Mouse (Mus musculus): Measurements from ENCODE around the gene Plcd3.

Gene Plcd3

GRCm38 (mm10) chr11:103058499-103059085 lies 42.9 kb downstream of the Plcd3 start:
- no peak for DNase-seq

- no peak for DNase-seq
These were observed 44.8 kb downstream of the Plcd3 start for GRCm38 (mm10) chr11:103056636-103057035.

GRCm38 (mm10) chr11:103054798-103055197 lies 46.7 kb downstream of the Plcd3 start:
- DNase-seq, result peak; percentile 82

GRCm38 (mm10) chr11:103053191-103054076 lies 48.0 kb downstream of the Plcd3 start:
- DNase-seq, result no peak

DNA sequence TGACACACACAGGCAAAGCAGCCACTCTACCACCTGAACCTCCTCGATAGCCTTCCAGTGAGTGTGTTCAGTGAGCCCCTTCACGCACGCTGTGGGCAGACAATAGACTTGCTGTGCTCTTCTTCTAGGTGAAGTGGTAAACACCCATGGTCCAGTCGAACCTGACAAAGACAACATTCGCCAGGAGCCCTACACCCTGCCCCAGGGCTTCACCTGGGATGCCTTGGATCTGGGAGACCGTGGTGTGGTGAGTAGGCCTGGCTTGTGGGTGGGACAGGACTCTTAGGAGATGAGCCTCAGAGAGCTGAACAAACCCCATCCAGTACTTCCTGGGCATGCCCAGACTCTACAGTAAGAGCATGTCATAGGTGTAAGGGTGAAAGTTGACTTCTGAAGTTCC lies 49.4 kb downstream of the Plcd3 start:
- DNase-seq, result no peak

GRCm38 (mm10) chr11:103051249-103051691 lies 50.2 kb downstream of the Plcd3 start:
- no peak for DNase-seq

DNA sequence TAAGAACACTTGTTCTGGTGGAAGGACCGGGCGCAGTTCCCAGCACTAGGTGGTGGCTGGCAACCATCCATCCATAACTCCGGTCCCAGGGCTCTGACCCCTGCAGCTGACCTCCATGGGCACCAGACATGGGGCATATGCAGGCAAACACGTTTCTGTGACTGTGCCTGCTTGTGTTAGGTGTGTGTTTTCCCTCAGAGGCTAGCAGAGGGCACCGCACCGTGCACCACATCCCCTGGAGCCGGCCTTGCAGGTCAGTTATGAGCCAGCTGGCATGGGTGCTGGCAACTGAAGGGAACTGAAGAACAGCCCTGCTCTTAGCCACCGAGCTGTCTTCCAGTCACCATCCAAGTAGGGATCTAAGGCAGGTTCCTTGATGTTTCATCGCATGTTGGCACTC lies 51.3 kb downstream of the Plcd3 start:
- no peak for DNase-seq

GRCm38 (mm10) chr11:103049611-103050010 lies 51.8 kb downstream of the Plcd3 start:
- DNase-seq, result no peak

- DNase-seq, result no peak
These were observed 55.2 kb downstream of the Plcd3 start for GRCm38 (mm10) chr11:103046286-103046685.

- DNase-seq, result no peak
These were observed 57.5 kb downstream of the Plcd3 start for GRCm38 (mm10) chr11:103043982-103044381.

GRCm38 (mm10) chr11:103042828-103043227 lies 58.6 kb downstream of the Plcd3 start:
- no peak for DNase-seq

GRCm38 (mm10) chr11:103038037-103038436 lies 63.4 kb downstream of the Plcd3 start:
- DNase-seq, result no peak

DNA sequence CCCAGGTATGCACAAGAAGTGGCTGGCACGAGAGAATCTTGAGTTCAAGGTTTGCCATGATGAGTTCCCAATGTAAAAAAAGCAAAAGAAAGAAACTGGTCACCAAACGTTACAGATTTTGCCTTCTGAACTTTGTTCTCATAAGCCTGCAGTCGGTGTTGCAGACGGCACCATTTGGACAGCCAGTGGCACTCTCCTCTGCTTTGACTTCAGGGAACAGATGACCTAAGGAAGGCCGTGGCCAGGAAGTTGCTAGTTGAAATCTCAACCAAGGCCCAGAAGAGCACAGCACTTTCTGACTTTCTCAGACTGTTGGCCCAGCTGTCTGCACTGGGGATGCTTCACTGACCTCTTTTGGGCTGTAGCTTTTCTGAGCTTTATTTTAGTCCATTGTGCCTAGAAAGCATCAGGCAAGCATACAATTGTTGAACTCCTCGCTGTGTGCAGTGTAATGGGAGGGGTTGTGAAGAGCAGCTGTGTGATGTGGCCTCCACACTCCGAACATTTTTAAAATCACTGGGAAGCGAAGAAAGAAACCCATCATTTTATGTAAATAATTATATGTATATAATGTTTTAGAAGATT lies 64.5 kb downstream of the Plcd3 start:
- no peak for DNase-seq

- DNase-seq, result no peak
These were observed 66.5 kb downstream of the Plcd3 start for GRCm38 (mm10) chr11:103035007-103035406.

GRCm38 (mm10) chr11:103033030-103033429 lies 68.4 kb downstream of the Plcd3 start:
- DNase-seq, result no peak

DNA sequence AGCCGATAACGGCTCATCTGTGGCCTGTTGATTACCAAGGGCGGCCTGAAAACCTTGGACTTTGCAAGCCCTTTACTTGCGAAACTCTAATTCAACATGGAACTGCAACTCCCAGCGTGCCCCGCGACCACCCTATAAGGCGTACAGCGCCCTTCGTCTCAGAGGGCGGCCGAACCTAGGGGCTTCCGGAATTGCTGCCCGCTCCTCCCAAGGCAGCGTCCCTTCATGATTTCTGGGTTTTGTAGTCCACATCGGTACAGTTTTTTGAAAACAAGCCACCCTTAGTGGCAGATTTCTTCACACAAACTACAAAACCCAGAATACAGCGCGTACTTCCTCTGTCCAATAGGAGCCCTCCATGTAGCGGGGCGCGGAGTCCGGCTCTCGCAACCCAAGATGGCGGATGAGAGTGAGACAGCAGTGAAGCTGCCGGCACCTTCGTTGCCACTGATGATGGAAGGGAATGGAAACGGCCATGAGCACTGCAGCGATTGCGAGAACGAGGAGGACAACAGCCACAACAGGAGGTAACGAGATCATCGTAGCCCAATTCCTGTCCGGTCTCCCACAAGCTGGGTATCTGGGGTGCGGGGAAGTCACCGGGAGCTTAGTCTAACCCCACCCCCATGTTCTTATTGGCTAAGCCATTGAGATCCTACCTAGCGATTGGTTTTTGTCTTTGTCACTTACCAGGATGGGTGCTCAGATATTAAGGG lies 73.1 kb downstream of the Plcd3 start, which contains the start of the genes Nmt1 and Dcakd:
Gene Nmt1 (plus strand): TSS at position 15 of the 716 bp plus-strand sequence.
Gene Dcakd (minus strand): TSS at position 158 of the 716 bp plus-strand sequence.
- peak; percentile 97 for DNase-seq

GRCm38 (mm10) chr11:103027570-103028175 lies 73.8 kb downstream of the Plcd3 start:
- no peak for DNase-seq

DNA sequence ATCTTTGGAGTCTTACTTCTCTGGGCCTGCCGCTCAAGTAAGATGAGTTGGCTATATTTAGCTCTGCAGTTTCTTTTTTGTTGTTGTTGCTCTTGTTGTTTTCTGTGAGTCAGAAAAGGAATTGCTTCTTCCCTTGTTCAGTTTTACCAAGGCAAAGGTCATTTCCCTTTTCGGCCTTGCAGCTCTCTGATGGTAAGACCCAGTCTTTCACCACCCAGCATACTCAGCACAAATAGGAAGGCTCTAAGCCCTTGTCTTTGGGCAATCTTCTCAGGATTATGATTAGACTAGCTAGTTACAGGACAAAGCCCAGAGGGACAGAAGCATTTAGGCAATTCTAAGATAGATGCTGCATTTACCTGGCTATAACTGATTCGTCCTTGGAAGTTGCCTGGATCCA lies 74.6 kb downstream of the Plcd3 start:
- no peak for DNase-seq

GRCm38 (mm10) chr11:103023974-103024373 lies 77.5 kb downstream of the Plcd3 start:
- DNase-seq, result no peak

DNA sequence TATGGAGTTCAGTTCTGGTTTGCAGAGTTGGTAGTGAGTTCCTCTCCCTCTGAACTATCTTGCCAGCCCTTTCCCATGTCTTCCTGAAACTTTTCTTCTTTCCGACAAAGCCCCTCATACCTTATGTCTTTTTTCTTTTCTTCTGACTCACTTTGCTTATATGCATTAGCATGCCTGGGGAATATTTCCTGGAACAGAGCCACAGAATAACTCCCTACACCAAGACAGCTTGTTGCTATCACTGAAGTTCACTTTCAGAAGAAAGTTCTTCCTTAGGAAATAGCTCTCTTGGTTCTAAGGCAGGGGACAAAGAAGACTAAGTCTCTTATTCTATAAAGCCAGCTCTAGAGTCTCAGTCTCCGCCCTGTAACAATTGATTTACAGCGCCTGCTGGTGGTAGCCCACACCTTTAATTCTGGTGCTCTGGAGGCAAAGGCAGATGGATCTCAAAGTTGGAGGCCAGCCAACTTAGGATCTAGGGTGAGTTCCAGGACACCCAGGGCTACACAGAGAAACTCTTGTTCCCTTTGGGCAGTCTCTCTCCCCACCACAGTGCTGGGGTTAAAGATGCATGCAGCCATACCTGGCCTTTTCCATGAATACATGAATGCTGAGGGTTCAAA lies 80.6 kb downstream of the Plcd3 start:
- DNase-seq, result no peak
